Mouse (Mus musculus): ENCODE data around the gene Slc12a9.

Slc12a9 gene

DNA sequence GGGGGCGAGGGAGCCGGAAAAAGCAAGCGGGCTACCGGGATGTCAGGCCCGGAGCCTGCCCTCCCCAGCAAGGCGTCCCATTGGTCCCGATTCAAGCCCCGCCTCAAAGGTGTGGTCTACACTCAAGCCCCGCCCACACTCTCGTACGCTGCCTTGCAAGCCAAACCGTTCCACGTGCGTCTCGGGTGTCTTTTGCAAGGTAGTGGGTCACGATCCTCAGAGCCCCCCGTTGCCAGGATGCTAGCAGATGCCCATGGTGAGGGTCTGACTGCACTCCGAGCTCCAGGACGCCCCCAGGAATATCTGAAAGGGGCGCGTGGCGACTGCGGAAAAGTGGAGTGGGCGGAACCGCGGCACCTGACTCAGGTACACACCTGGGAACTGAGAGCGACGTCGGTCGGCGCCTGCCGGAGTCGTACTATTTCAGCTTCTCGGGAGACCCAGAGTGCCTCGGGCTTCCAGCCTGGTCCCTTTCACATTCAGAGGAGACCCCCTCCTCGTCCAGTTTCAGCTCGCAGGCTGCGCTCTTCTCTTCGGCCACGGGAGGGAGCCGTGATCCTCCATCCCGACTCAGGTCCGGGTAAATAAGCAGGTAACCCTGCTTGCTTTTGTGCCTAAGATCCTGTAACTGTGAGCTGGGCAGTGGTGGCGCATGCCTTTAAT lies at the start of gene Slc12a9:
TSS of gene Slc12a9 (minus strand) at position 86 of the 663 bp plus-strand sequence.
- peak; percentile 89 for DNase-seq

DNA sequence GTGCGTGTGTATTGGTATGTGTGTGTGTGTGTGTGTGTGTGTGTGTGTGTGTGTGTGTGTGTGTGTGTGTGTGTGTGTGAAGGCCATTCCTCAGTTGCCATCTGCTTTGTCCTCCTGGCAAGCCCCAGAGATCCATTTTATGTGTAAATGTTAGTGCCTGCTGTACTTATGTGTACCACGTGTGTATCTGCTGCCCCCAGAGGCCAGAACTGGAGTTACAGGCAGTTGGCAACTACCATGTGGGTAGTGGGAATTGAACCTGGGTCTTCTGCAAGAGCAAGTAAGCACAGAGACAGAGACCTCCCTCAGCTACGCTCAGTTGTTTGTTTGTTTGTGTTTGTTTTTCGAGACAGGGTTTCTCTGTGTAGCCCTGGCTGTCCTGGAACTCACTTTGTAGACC lies 47.8 kb upstream of the Slc12a9 start:
- DNase-seq, result no peak

DNA sequence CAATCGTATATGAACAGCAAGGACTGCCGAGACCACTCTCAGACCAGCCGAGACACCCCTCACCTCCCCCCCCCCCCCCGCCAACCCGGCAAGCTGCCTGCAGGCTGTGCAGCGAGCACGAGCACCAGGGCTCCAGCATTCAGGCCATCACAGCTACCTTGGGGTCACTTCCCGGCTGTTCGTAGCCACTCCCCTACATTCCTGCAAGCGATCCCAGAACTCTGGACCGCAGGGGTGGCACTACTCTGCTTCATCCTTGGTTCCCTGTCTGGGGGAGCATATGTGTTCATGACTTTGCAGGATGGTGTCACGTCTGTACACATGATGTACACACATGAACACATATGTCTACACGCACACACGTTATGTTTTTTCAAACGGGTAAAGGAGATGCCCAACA lies 44.2 kb upstream of the Slc12a9 start:
- no peak for DNase-seq

DNA sequence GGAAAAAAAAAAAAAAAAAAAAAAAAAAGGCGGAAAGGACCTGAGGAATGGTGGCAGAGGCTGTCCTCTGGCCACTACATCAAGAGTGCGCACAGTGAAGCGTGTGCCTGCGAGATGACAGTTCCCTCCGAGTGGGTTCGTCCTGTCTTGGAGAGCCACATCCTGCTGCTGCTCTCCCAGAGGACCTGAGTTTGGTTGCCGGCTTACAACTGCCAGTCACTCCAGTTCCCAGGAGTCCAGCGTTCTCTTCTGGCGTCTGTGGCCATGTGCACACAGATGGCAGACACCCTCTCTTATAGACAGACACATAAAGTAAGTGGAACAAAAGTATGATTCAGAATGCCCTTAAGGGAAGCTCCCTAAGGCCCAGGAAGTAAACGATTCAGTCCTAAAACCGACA lies 43.8 kb upstream of the Slc12a9 start:
- no peak for DNase-seq

DNA sequence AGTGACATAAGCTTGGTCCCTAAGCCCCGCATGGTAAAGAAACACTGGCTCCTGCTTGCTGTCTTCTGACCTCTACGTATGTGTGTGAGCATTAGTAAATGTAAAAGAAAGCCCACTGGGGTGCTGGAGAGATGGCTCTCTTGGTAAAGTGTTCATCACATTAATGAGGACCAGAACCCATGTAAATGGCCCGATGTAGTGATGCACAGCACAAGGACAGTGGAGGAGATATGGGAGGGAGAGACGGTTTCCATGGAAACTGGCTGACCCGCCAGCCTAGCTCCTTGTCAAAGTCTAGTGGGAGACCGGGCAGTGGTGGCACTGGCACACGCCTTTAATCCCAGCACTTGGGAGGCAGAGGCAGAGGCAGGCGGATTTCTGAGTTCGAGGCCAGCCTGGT lies 43.3 kb upstream of the Slc12a9 start:
- no peak for DNase-seq

DNA sequence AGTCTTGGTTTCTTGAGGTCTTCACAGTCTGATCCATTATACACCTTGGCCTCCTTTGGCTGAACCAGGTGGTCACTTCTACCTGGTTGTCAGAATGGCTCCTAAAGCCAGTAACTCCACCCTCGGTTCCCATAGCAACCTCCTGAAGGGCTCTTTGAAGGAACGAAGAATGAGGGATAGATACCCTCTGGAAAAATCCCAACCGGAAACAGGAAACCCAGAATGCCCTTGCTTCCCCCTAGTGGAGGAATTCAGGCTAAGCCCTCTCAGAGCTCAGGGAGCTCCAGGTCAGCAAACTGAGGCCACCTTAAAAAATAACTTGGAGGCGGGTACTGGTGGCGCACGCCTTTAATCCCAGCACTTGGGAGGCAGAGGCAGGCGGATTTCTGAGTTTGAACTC lies 42.8 kb upstream of the Slc12a9 start:
- no peak for DNase-seq

DNA sequence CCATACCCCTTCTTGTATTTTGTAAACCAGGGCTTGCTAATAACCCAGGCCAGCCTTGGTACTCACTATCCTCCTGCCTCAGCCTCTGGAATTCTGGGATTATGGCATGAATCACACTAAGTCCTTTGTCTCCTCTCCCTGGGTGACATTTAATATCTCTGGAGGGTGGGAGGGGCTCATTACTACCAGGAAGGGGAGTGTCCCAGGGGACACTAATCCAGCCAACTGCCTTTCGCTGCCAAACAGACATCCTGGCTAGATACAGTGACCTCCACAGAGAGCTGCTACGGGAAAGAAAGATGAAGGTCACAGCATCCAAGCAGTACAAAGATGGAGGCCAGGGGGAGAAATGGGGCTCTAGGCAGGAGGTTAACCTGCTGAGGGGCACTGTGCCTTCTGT lies 42.2 kb upstream of the Slc12a9 start:
- no peak for DNase-seq

DNA sequence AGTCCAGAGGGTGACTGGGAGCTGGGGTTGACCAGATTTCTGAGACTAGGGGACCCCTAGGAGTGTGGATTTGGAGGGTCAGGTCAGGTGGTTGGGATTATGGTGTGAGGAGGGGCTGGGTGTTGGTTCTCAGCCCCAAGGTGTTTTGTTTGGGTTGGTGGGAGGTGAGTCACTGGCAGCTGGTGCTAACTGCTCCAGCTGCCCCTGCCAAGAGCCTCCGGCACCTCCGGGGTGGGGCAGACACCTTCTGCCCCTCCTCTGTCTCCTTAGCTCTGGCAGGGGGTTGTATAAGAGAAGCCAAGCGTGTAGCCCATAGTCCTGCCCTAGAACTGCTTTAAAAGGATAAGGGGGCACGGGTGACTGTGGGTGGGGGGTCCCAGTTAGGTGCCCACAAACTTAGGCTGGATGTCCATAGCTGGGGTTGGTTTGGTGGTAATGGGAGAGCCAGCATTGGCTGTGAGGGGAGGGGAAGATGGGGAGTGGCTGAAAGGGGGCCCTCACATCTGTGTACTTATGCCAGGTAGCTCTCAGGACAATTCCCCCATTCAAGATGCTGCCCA lies 41.2 kb upstream of the Slc12a9 start:
- DNase-seq, result no peak

DNA sequence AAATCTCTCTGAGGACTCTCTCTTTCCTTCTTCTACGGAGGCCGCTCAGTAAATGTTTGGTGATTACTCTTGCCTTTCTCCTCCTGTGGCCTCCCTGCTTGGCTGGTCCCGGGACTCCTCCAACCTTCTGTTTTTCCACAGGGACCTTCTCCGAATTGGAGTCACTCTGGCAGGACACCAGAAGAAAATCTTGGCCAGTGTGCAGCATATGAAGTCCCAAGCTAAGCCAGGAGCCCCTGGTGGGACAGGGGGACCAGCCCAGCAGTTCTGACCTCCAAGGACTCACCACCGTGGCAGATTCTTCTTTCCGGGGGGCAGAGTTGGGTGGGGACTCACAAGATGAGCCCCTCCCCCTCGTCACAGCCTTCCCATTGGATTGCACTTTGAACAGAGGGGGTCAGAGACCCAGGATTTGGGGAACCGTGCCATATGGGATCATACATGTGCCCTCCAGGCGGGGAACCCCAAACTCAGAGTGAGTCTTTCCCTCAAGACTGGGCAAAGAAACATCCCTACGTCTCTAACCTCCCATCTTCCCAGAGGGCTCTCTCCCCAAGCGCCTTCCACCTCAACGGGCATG lies 40.1 kb upstream of the Slc12a9 start:
- DNase-seq, result no peak

DNA sequence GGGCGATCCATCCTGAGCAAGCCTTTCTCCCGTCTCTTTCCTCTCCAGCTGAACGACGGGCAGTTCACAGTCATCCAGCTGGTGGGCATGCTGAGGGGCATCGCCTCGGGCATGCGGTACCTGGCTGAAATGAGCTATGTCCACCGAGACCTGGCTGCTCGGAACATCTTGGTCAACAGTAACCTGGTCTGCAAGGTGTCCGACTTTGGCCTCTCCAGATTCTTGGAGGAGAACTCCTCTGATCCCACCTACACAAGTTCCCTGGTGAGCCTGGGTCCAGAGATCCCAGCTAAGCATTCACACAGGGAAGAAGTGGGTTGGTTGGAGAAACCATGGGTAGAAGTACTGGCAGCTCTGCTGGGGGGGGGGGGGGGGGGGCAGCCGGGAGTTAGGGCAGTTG lies 36.3 kb upstream of the Slc12a9 start:
- DNase-seq, result no peak

DNA sequence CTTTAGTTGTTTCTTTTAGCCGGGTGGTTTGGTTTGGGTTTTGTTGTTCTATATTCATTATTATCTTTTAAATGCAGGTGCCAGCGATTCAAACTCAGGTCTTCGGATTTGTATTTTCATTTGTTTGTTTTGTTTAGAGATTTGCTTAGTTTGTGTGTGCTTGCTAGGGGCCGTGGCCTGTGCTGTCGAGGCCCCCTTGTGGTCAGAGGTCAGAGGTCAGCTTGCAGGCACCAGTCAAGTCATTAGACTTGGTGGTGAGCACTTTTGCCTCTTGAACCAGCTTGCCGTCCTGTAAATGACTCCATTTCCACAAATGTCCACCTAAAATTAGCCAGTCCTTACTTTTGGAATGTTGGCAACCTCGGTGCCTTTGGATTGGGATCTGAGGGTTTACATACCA lies 25.0 kb upstream of the Slc12a9 start:
- no peak for DNase-seq

DNA sequence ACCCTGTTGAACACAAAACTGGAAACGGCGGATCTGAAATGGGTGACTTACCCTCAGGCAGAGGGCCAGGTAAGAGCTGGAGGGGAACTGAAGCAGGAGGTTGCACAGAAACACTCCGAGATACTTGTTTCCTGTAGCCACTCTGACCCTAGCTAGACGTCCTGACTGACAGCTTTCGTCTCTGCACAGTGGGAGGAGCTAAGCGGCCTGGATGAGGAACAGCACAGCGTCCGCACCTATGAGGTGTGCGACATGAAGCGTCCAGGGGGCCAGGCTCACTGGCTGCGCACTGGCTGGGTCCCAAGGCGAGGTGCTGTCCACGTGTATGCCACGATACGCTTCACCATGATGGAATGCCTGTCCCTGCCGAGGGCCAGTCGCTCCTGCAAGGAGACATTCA lies 20.7 kb upstream of the Slc12a9 start:
- DNase-seq, result no peak

DNA sequence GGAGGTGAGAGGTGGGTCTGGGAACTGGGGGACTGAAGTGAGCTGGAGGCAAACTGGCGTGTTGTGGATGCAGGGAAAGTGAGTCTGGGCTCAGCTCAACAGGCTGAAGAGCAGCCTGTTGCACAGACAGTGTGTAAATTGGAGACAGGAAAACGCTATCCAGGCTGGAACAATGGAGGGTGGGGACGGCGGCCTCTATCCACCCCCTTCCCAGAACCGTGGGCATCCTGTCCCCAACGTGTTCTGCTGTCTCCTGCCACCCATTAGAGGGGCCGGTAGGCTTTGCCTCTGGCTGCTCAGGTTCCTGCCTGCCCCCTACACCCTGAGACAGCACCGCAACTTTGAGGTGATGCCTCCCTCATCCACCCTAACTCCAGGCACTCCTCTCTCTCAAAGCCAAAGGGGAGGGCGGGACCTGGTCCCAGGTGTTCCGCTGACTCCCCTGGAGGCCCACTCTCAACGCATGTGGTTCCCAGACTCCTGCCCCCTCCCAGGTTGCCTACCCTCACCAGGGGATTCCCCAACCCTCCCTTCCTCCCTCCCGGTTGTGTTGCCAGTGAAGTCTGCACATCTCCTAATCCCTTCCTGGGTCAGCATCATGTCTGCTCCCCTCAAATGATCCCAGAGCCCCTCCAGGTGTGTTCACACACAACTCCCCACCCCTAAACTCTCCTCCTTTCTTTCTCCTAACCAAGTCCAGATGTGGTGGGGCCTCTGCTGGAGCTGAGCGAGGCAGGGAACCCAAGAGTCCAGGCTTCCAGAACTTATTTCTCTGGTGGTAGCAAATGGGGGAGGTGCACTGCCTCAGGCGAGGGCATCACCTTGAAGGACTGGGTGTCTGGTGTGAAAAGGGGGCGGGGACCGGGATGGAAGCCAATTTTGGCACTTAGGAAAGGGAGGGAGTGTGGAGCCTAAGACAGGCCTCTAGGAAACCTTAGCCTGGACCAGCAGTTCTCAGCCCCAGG lies 18.9 kb upstream of the Slc12a9 start:
- DNase-seq, result no peak

DNA sequence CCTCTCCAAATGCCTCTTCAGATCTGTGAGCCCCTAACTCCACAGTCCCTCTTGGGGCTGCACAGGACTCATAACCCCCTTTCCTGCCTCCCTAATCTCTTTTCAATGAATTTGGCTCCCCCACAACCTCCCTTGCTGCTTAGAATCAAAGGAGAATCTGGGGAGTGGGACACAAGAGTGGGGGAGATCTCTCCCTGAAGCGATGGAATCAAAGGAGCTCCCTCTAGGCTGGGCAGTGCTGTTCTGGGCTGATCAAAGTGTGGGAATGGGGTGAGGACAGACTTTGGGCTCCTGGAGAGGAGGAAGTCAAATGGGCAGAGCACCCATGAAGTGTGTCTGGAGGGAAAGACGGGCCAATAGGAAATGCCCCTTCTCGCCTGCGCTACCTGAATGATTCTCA lies 18.0 kb upstream of the Slc12a9 start:
- DNase-seq, result no peak

DNA sequence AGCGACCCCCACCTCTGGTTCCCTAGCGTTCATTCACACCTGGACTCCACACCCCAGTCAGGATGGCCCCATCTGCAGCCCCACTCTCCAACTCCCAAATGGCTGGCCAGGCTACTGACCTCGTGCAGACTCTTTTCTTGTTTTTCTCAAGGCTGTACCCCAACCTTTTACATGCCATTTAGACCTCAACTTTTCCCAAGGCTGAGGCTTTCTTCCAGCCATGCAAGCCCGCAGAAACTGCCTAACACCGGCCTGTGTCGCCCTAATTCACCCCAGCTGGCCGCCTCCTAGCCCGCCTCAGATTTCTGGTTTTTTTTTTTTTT lies 17.6 kb upstream of the Slc12a9 start:
- DNase-seq, result no peak

DNA sequence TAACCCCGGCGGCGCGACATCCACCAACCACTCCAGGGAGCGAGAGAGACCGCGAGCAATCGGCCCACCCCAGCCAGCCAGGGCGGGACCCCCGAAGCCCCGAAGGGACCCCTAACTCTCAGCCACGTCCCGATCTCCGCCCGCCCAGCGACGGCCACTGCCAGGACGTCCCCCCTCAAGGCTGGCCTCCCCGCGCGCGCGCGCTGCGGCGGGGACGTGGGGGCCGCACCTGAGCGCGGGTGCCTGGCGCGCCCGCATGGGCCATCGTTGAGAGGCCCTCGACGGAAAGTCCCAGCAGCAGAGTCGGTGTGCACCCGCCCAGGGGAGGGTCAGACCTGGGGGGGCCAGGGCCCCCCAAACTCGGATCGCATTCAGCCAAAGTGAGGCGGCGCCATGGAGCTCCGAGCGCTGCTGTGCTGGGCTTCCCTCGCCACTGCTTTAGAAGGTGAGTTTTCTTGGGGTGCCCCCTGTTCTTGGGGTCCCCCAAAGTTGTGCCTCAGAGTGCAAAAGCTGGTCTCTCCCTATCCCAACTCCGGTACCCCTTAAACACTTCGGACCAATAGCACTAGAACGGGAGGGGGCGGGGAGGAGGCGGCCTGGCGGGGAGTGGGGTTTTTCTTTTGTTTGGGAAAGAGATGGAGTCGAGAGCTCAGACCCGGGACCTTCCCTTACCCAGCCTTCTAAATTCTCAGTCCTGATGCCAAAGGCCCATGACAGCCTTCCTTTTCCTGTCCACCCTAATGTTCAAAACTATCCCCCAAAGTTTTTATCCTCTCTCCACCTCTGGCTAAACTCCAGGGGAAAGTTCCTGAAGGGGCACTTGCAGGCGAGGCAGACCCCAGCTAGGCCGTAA lies 17.0 kb upstream of the Slc12a9 start:
- no peak for DNase-seq

DNA sequence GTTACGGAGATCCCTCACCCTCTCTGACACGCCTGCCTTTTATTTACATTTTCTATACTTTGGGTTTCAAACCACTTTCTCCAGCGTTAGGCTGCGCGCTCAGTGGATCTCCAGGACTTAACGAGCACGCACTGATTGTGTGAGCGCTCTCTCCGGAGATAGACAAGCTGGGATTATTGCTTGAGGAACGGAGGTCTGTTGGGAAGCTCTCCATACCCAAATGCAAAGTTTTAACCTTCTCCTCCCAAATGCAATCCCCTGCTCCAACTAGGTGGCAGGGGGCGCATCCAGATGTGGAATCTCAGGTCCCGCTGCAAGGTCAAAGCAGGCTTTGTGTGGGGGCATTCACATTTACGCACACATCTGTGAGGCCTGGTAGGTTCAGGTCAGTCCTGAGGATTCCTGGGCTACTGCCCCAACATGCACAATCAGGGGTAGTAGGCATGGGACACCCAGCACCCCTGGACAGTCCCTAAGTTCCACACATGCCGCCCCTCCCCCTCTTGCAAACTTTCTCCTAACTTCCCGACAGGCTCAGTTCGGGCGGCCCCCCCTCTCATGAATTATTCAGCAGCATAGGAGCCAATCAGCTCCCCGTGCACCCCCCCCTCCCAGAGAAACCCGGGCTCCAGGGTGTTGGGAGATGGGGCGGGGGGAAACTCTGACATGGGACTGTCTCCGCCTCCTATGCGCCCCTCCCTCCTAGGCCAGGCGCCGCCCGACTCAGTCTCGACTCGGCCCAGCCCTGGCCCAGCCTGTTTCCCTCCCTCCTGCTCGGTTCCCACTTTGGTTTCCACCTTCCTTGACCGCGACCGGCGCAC lies 16.2 kb upstream of the Slc12a9 start, which contains the start of gene Ephb4:
TSS of gene Ephb4 (plus strand) at position 726 of the 821 bp plus-strand sequence.
- DNase-seq, result peak; percentile 29

DNA sequence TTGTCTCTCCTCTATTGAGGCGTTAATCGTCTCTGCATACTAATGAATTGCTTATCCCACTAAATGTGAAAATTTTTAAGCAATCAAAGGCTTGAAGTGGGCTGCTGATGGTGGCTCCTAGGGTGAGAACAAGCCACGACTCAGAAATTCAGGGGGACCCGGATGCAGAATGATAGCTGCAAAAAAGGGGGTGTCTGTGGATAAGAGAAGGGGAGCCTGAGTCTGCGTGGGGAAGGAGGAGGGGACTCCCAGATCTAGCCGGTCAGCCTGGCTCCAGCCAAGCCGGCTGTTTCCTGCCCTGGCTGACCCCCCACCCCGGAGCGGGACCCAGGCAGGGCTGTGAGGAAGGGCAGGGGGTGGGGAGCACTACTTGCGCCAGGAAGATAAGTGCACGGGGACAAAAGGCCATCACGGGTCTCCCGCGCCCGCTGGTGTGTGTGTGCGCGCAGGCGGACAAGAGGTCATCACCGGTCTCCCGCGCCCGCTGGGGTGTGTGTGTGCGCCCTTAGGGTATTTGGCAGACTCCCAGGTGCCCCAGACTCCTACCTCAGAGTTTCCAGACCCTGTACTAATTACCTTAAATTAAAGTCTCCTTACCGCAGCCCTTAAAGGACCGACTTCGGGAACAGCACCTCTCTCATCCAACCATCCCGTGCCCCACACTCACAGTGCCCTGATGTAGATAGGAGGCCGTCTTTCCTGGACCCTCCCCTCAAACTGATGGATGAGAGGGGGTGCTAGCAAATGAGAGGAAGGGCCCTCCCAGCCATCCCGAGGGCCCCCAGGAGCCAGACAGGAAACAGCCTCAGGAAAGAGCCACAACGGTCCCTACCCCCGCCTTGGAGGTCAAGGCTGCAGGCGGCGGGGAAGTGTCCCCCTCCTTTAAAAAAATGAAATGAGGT lies 15.3 kb upstream of the Slc12a9 start:
- no peak for DNase-seq

DNA sequence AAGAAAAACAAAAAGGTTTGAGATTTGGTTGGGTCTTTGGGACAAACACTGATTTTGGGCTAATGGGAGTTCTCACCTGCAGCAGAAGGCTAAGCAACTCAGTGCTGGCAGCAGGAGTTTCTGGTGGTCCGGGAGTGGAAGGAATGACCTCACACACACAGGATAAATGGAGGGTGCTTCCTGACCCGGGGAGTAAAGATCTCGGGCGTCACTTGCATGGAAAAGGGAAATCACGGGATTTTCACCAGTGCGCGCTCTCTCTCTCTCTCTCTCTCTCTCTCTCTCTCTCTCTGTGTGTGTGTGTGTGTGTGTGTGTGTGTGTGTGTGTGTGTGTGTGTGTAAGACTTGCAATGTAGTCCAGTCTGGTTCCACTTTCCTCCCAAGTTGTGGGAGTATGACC lies 14.5 kb upstream of the Slc12a9 start:
- no peak for DNase-seq

DNA sequence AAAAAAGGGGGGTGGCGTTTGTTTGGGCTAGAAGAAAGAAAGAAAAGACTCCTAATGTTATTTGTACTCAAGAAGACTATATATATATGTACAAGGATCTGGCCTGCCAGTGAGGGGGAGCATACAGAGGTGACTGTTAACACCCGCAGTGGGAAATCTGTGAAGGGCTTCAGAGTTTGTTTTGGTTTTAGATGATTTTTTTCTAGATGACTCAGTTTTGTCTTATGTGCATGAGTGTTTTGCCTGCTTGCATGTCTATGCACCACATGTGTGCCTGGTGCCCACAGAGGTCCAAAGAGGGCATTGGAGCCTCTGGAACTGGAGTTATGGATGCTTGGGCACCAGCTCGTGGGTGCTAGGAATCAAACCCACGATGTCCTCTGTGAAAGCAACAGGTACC lies 13.6 kb upstream of the Slc12a9 start:
- no peak for DNase-seq

DNA sequence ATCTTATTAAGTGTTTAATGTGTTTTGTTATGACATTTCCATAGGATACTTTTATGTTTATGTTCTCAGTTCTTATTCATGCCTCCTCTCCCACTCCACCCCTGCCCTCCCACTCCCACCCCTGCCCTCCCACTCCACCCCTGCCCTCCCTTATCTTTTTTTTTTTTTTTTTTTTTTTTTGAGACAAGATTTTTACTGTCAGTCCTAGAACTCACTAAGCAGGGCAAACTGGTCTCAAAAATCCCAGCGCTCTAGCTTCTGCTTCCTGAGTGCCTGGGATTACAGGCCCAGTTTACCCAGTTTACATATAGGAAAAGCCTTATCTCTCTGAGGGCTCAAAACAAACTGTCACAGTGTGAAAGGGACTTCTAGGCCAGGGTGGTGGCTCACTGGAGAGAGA lies 13.0 kb upstream of the Slc12a9 start:
- DNase-seq, result no peak
